In the genomic region with DNA sequence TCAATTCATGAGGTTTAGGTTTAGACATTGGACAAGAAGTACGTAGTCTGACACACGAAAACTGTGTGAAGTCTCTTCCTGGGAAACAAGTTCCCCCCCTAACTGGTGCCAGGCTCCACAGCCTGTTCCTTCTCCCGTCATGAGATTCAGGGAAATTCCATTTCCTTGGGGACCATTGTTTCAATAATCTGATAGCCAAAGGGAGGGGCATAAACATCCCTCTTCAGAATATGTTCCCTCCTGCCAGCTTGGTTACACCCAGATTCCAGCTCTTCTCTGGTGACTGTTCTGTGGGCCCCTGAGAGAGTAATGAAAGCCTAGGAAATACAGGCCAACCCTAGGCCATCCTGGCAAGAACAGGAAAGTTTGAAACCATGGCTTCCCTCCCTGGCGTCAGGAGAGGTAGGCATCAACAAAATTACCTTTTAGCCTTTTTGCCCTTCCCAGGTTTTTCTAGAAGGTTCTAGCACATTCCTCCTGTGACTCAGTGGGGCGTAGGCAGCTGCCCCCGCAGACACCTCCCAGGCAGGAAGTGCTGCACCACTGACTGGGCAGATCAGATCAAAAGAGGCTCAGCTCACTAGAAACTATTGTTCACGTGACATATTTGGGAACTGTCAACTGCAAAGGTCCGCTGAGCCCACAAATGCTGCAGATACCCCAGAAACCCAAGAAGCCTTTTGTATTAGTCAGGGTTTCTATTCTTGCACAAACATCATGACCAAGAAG, we compare ENCODE assay signal across 11 mouse cellular contexts.
DNase-seq lines count a peak whose midpoint lies in the region; ATAC-seq and TF ChIP-seq lines count a peak whose summit lies in the region.
"Had no signal": no experiment of that assay in that cellular context is flagged by ENCODE, and none has a peak within 500 bp of the region (broad histone marks: within the 10 kb centered on the region; RNA-seq: fewer than 3 reads in every experiment).

No protein-coding gene starts in this region.

- H3K27me3 ChIP-seq in heart, adult 2 months (ENCODE audit: control insufficient read depth, insufficient read depth, low read length) = no peaks in the 10 kb centered on the region

- no peak for TF ChIP-seq POLR2A in heart, adult 2 months (IDR thresholded peaks at IDR 0.05; ENCODE audit: insufficient read depth, low read depth, low read length)

- H3K4me1 ChIP-seq in heart, adult 2 months (ENCODE audit: control insufficient read depth, insufficient read depth, low read length) = peaks cover 23% of the 10 kb centered on the region

- H3K79me2 ChIP-seq in heart, adult 2 months (replicated peaks; ENCODE audit: control insufficient read depth, insufficient read depth, low read length) = no peaks in the 10 kb centered on the region

- no peak overlapping the region for H3K9ac ChIP-seq in heart, adult 2 months (ENCODE audit: low read depth, low read length)

- intact Hi-C loops in heart, adult 2 months (cut with DNase I) = no loop called here

- peaks cover 3% of the 10 kb centered on the region; the same call in 1 of the 2 replicates for H3K36me3 ChIP-seq in heart, adult 2 months (ENCODE audit: control insufficient read depth, insufficient read depth, low read length)

- H3K27ac ChIP-seq in heart, adult 2 months = peak overlapping the region; percentile 80

- H3K4me3 ChIP-seq in heart, adult 2 months = no peak overlapping the region
- H3K4me3 ChIP-seq: megakaryocyte, embryonic 14.5 days had no signal

- peak in 1 of 2 experiments; percentile 60 for DNase-seq in heart, adult 2 months
- DNase-seq in heart, adult 8-10 months (ENCODE audit: low spot score) = no peak
- peak; percentile 77 for DNase-seq in CD4-positive, CD25-positive, alpha-beta regulatory T cell, adult 2 months (ENCODE audit: low read depth, low spot score)
- DNase-seq in layer of hippocampus, postnatal 25 days (ENCODE audit: extremely low spot score in 1 of 2, low spot score in 1 of 2) = no peak
- DNase-seq in gastrocnemius, adult 18-20 months (ENCODE audit: low spot score) = no peak
- no peak for DNase-seq in right cerebral cortex, postnatal 10 days (ENCODE audit: low spot score in 2 of 2)
- DNase-seq: cerebellum, postnatal 25 days; right cerebral cortex, postnatal 25 days had no signal

- 59% methylated on average over 8 of the region's 8 CpGs for WGBS in heart, adult 2 months

- TF ChIP-seq EP300 in heart, adult 2 months (IDR thresholded peaks at IDR 0.05; ENCODE audit: insufficient read depth, low read depth, low read length) = no peak

- no peak for TF ChIP-seq CTCF in heart, adult 2 months (IDR thresholded peaks at IDR 0.05)

- peak; percentile 93 for ATAC-seq in granulocyte monocyte progenitor cell, adult 5-6 weeks (replicated peaks; ENCODE audit: poor library complexity, severe bottlenecking)
- peak; percentile 79 for ATAC-seq in megakaryocyte progenitor cell, adult 5-6 weeks (replicated peaks; ENCODE audit: poor library complexity)
